Mouse (Mus musculus): ENCODE data around the gene Eif3k. TPM values are rescaled to one million over a fixed set of nuclear protein-coding genes. Genes with fewer than 3 reads are reported as not detected.

The Eif3k gene
- total and polyA plus RNA-seq, 3 experiments = 545 to 671 TPM; not detected in 1

DNA sequence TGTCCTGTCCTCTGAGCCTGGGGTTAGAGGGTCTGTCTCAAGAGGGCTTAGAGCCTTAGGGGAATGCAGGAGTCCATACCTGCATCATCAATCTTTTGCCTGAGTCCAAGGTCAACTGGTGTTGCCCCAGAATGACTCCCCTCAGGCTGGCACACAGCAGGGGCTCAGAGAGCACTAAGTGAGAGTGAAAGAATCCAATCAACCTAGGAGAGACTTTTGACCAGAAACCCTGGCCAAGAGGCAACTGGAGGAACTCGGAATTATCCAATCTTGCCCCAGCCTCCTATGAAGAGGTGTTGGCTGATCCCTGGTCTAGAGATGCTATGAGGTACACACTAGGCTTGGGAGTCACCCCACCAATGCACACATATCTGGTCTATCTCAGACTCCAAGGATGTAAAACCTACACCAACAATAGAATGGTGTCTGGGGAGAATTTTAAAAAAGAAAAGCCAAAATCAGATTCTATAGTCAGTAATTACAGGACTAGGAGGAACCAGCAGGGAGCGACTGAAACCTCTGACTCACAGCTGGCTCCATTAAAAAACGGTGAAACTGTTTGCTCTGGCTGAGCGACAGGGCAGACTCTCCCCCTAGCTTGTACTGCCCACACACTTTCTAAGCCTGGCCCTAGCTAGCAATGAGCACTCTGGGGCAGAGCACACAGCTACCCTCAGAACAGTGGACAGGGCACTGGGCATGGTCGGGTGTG lies 51.2 kb downstream of the Eif3k start:
- Histone ChIP-seq H3K9ac (ENCODE audit: control insufficient read depth, low read depth, low read length, poor library complexity, severe bottlenecking) (no peak overlapping the region), H3K27ac (ENCODE audit: control insufficient read depth, low read depth, low read length) (no peak overlapping the region), H3K36me3 (ENCODE audit: control insufficient read depth in 1 of 2, insufficient read depth in 2 of 2, low read length in 2 of 2) (peaks cover 3 to 4% of the 10 kb centered on the region in 2 experiments), H3K27me3 (ENCODE audit: control insufficient read depth in 1 of 2, insufficient read depth in 2 of 2, low read length in 2 of 2) (no peaks in the 10 kb centered on the region), H3K9me3 (replicated peaks; ENCODE audit: insufficient read depth, low read length) (no peaks in the 10 kb centered on the region), H3K79me2 (ENCODE audit: control insufficient read depth, insufficient read depth, low read length, poor library complexity) (peaks cover 29% of the 10 kb centered on the region), H3K4me1 (ENCODE audit: control insufficient read depth in 1 of 2, insufficient read depth in 2 of 2, low read length in 2 of 2) (peaks cover 0 to 4% of the 10 kb centered on the region in 2 experiments; a peak in 1 of 4 replicates), H3K4me3 (ENCODE audit: control insufficient read depth in 1 of 2, insufficient read depth in 1 of 2, low read depth in 2 of 2, low read length in 2 of 2) (no peak overlapping the region)
- DNase-seq (ENCODE audit: low read depth, low spot score) = no peak
- TF ChIP-seq GABPA (IDR thresholded peaks at IDR 0.05; ENCODE audit: low read depth, low read length) (no peak), TBP (IDR thresholded peaks at IDR 0.05; ENCODE audit: low read depth, low read length) (no peak)

DNA sequence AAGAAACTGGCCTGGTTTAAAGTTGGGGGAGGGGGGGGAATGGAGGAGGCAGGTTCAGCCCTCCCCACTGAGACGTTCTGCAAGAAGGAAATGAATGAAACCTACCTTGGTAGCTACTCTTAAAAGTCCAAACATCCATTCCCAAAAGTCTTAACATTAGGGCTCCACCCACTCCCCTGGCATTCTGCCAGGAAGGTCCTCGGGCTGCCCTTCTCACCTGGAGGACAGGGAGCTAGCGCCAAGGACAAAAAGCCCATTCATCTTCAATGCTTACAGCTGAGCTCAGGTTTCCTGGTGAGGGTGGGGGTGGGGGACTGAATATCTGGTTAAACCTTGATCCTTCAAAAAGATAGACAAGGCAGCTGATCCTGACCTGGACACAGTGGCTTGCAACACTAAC lies 52.3 kb downstream of the Eif3k start:
- DNase-seq (ENCODE audit: low read depth, low spot score) = no peak
- no peak overlapping the region for H3K4me3 ChIP-seq (ENCODE audit: control insufficient read depth in 1 of 2, insufficient read depth in 1 of 2, low read depth in 2 of 2, low read length in 2 of 2)
- peaks cover 3 to 4% of the 10 kb centered on the region in 2 experiments for H3K36me3 ChIP-seq (ENCODE audit: control insufficient read depth in 1 of 2, insufficient read depth in 2 of 2, low read length in 2 of 2)
- peaks cover 0 to 4% of the 10 kb centered on the region in 2 experiments; a peak in 1 of 4 replicates for H3K4me1 ChIP-seq (ENCODE audit: control insufficient read depth in 1 of 2, insufficient read depth in 2 of 2, low read length in 2 of 2)
- H3K27me3 ChIP-seq (ENCODE audit: control insufficient read depth in 1 of 2, insufficient read depth in 2 of 2, low read length in 2 of 2) = no peaks in the 10 kb centered on the region
- H3K79me2 ChIP-seq (ENCODE audit: control insufficient read depth, insufficient read depth, low read length, poor library complexity) = peaks cover 26% of the 10 kb centered on the region
- H3K27ac ChIP-seq (ENCODE audit: control insufficient read depth, low read depth, low read length) = no peak overlapping the region
- no peaks in the 10 kb centered on the region for H3K9me3 ChIP-seq (replicated peaks; ENCODE audit: insufficient read depth, low read length)
- TF ChIP-seq HCFC1 (IDR thresholded peaks at IDR 0.05; ENCODE audit: low read depth, low read length) = no peak
- no peak for TF ChIP-seq CTCF (IDR thresholded peaks at IDR 0.05 in 2 of 3, conservative IDR thresholded peaks at IDR 0.05 in 1 of 3; ENCODE audit: control insufficient read depth in 1 of 3, insufficient read depth in 1 of 3, low read depth in 2 of 3, low read length in 3 of 3, poor library complexity in 1 of 3, severe bottlenecking in 1 of 3)
- no peak for TF ChIP-seq TAL1 (IDR thresholded peaks at IDR 0.05; ENCODE audit: low read length)
- no peak for TF ChIP-seq MEF2A (IDR thresholded peaks at IDR 0.05; ENCODE audit: extremely low read depth, insufficient replicate concordance, low read depth, low read length, poor library complexity, severe bottlenecking)
- no peak for TF ChIP-seq TBP (IDR thresholded peaks at IDR 0.05; ENCODE audit: low read depth, low read length)
- TF ChIP-seq POLR2AphosphoS5 (IDR thresholded peaks at IDR 0.05; ENCODE audit: borderline replicate concordance, low read depth, low read length) = no peak
- no peak for TF ChIP-seq KAT2A (conservative IDR thresholded peaks at IDR 0.05; ENCODE audit: low read depth, low read length)
- no peak for TF ChIP-seq JUND (IDR thresholded peaks at IDR 0.05; ENCODE audit: low read depth, low read length)
- TF ChIP-seq RAD21 (IDR thresholded peaks at IDR 0.05; ENCODE audit: low read depth, low read length) = no peak
- H3K9ac ChIP-seq (ENCODE audit: control insufficient read depth, low read depth, low read length, poor library complexity, severe bottlenecking) = no peak overlapping the region

GRCm38 (mm10) chr7:28926172-28926571 lies 55.5 kb downstream of the Eif3k start:
- Histone ChIP-seq H3K9me3 (replicated peaks; ENCODE audit: insufficient read depth, low read length) (no peaks in the 10 kb centered on the region), H3K4me1 (ENCODE audit: control insufficient read depth in 1 of 2, insufficient read depth in 2 of 2, low read length in 2 of 2) (no peaks in the 10 kb centered on the region), H3K4me3 (ENCODE audit: control insufficient read depth in 1 of 2, insufficient read depth in 1 of 2, low read depth in 2 of 2, low read length in 2 of 2) (no peak overlapping the region), H3K27ac (ENCODE audit: control insufficient read depth, low read depth, low read length) (no peak overlapping the region), H3K9ac (ENCODE audit: control insufficient read depth, low read depth, low read length, poor library complexity, severe bottlenecking) (no peak overlapping the region), H3K79me2 (ENCODE audit: control insufficient read depth, insufficient read depth, low read length, poor library complexity) (peaks cover 17% of the 10 kb centered on the region), H3K27me3 (ENCODE audit: control insufficient read depth in 1 of 2, insufficient read depth in 2 of 2, low read length in 2 of 2) (no peaks in the 10 kb centered on the region), H3K36me3 (ENCODE audit: control insufficient read depth in 1 of 2, insufficient read depth in 2 of 2, low read length in 2 of 2) (peaks cover 0 to 6% of the 10 kb centered on the region in 2 experiments; a peak in 2 of 4 replicates)
- TF ChIP-seq TBP (IDR thresholded peaks at IDR 0.05; ENCODE audit: low read depth, low read length) (no peak), POLR2A (IDR thresholded peaks at IDR 0.05; ENCODE audit: control insufficient read depth in 1 of 2, insufficient read depth in 1 of 2, low read depth in 1 of 2, low read length in 2 of 2, poor library complexity in 1 of 2) (no peak), POLR2AphosphoS5 (IDR thresholded peaks at IDR 0.05; ENCODE audit: borderline replicate concordance, low read depth, low read length) (no peak), MAFK (IDR thresholded peaks at IDR 0.05; ENCODE audit: borderline replicate concordance, low read depth, low read length) (no peak), SIN3A (IDR thresholded peaks at IDR 0.05; ENCODE audit: low read length) (no peak), CHD2 (IDR thresholded peaks at IDR 0.05; ENCODE audit: low read length) (no peak), TCF12 (IDR thresholded peaks at IDR 0.05; ENCODE audit: low read depth, low read length) (no peak), ELF1 (IDR thresholded peaks at IDR 0.05; ENCODE audit: low read depth, low read length) (no peak), JUND (IDR thresholded peaks at IDR 0.05; ENCODE audit: low read depth, low read length) (no peak), SMC3 (IDR thresholded peaks at IDR 0.05; ENCODE audit: low read depth, low read length) (no peak), ZC3H11A (IDR thresholded peaks at IDR 0.05; ENCODE audit: low read depth, low read length) (no peak), RCOR1 (IDR thresholded peaks at IDR 0.05; ENCODE audit: low read depth, low read length) (no peak), EP300 (IDR thresholded peaks at IDR 0.05; ENCODE audit: low read depth in 1 of 2, low read length in 2 of 2) (no peak), HCFC1 (IDR thresholded peaks at IDR 0.05; ENCODE audit: low read depth, low read length) (no peak), ZNF384 (IDR thresholded peaks at IDR 0.05; ENCODE audit: low read depth, low read length) (no peak)
- no peak for DNase-seq (ENCODE audit: low read depth, low spot score)

All from MEL (cell line).